Mouse (Mus musculus) adrenal gland, adult 8-10 months (tissue): ENCODE results near the gene Reg2. TPM values are rescaled to one million over a fixed set of nuclear protein-coding genes. Genes with fewer than 3 reads are reported as not detected.
"Not testable (repeated sequence)": the region's sequence is repeated elsewhere in the genome, so short reads cannot be mapped to it uniquely, and the experiment has no call there.

Experiments used
- DNase-seq: peaks from one replicate; pipeline ENCODE4 v3.0.0; 2022
- total RNA-seq, 4 experiments: library from RNA; stranded (reverse); gene quantifications; 2 replicates each; pipeline ENCODE4 v1.2.4; 2022

Reg2 gene
- not detected for total RNA-seq

- not testable (repeated sequence) for DNase-seq
Measured at GRCm38 (mm10) chr6:78395323-78395722, at the start of gene Reg2. Gene Reg2 (plus strand): TSS chr6:78395623.

DNA sequence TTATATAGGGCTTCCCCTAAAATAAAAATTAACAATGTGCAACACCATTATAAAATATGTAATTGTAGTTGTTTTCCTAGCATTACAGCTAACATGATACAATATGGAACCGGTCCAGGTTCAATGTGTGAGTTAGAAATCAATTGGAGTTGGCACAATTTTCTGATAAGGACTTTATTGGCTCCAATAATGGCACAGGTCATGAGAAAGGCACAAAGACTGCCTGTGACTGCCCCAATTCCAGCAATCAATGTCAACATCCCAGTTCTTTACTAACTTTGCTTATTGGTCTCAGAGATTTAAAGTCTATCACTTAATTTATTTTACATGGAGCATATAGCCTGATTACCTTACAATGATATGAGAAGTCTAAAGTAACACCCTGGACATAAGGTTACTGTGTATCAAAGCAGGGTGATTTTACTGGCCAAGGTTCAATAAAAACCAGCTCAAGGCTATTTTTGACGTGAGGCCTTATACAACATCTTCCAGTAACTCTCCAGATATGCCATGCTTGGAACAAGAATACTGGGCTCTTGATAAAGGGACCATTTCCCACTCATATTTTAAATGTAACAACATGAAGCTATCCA is 33.4 kb upstream of the Reg2 start:
- no peak for DNase-seq

GRCm38 (mm10) chr6:78370357-78370756 is 25.1 kb upstream of the Reg2 start, which contains the start of gene Reg3b:
Gene Reg3b (plus strand): TSS chr6:78370657.
- no peak for DNase-seq

DNA sequence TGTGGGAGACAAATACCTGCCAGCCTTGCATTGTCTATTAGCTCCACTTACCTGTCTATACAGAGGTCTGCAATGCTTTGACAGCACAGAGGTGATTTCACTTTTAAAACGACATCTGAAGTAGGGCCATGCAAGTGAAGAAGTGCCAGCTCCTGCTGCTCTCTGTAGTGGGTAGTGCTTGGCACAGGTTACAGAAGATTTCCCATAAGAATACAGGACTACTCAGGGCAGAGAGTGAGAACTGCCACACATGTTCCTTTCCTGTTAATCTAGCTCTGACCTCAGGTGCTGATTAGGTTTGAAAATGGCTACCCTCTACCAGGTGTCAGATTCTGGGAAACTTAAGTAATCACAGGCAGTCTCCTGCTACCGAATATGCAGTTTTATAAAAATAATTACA is 16.7 kb upstream of the Reg2 start, which contains the start of gene Reg3d:
TSS of gene Reg3d (minus strand) at position 101 of the 400 bp plus-strand sequence.
- DNase-seq = no peak

- no peak for DNase-seq
Measured at GRCm38 (mm10) chr6:78380409-78380808, 15.0 kb upstream of the Reg2 start, which contains the start of gene Reg3a. Gene Reg3a (plus strand): TSS chr6:78380709.

DNA sequence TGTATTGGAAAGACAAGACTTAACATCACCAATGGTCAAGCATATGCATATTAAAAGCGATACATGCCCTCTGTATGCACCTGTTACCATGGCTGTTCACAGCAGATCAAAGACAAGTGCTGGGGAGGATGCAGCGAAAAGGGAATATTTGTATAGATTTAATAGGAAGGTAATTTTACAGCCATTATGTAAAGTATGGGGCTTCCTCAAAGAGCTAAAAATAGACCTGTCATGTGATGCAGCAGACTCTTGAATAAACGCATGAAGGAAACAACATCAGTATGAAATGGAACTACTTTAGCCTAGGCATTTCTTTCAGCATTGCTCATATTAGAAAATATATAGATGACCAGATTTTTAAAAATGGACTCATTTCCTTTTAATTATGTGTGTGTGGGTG is 9.8 kb upstream of the Reg2 start:
- DNase-seq = no peak

DNA sequence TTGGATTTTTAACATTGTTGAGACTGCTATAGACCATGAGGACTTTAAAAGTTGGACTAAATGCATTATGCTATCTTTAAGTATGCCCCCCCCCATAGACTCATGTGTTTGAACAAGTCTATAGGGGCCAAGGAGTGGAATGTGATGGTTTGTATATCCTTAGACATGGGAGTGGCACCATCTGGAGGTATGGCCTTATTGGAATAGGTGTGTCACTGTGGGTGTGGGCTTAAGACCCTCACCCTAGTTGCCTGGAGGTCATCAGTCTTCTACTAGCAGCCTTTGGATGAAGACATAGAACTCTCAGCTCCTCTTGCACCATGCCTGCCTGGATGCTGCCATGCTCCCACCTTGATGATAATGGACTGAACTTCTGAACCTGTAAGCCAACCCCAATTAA is 27.0 kb downstream of the Reg2 start, which contains the start of gene Reg1:
TSS of gene Reg1 (plus strand) at position 301 of the 400 bp plus-strand sequence.
- DNase-seq = not testable (repeated sequence)

- no peak for DNase-seq
Measured at GRCm38 (mm10) chr6:78425497-78425896, 30.1 kb downstream of the Reg2 start.

DNA sequence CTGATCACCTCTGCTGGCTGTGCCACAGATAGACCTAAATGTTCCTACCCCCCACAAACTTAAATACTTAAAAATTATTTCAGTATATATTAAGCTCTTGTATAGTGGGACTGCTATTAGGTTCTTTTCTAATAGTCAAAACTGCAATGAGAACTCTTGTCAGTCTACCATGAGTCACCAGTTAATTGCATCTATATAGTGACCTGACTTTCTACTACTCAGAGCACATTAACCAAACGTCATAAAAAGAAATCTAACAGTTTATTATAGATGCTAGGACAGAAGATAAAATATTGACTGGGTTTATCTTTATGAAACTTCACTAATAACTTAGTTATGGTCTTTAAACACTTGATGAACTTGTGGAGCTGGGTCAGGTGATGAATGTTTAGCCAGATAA is 51.8 kb downstream of the Reg2 start:
- no peak for DNase-seq

GRCm38 (mm10) chr6:78448409-78448808 is 53.0 kb downstream of the Reg2 start:
- no peak for DNase-seq

GRCm38 (mm10) chr6:78452804-78453203 is 57.4 kb downstream of the Reg2 start:
- DNase-seq = no peak

Other genes with a start within 250 kb of the Reg2 start
- not detected for gene Reg3b, start 25.0 kb upstream of the Reg2 start, total RNA-seq
- not detected for gene Reg3d, start 16.8 kb upstream of the Reg2 start, total RNA-seq
- gene Reg3a, start 14.9 kb upstream of the Reg2 start, total RNA-seq = not detected
- gene Reg1, start 27.1 kb downstream of the Reg2 start, total RNA-seq = not detected
- gene Reg3g, start 73.2 kb downstream of the Reg2 start, total RNA-seq = not detected